In the genomic region with DNA sequence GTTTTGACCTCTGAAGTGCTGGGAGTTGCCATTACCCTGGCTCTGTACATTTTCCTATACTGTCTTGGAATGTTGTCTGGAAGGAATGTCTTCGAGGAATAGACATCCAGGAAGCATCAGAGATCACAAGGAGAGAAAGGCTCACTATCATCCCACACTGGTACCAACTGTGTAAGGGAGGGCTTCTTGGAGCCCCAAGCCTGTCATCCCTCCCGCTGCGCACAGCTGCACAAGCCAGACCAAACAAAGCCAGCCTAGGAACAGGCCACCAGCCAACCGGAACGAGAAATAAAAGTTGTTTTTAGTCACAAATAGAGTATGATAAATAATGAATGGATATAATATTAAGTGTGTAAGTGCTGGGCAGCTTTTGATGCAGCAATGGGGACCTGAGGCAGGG, we compare ENCODE assay signal across 33 mouse cellular contexts. TPM values are rescaled to one million over a fixed set of nuclear protein-coding genes. Genes with fewer than 3 reads are reported as not detected.
DNase-seq lines count a peak whose midpoint lies in the region; ATAC-seq lines count a peak whose summit lies in the region.
"Had no signal": no experiment of that assay in that cellular context is flagged by ENCODE, and none has a peak within 500 bp of the region (broad histone marks: within the 10 kb centered on the region; RNA-seq: fewer than 3 reads in every experiment).

No protein-coding gene starts in this region.

- WGBS in kidney, embryonic 14.5 days, result 57% methylated on average over 5 of the region's 5 CpGs
- WGBS in midbrain, embryonic 10.5 days, result 66% methylated on average over 5 of the region's 5 CpGs
- WGBS in midbrain, embryonic 15.5 days, result 48% methylated on average over 5 of the region's 5 CpGs
- 53% methylated on average over 5 of the region's 5 CpGs for WGBS in neural tube, embryonic 15.5 days

- H3K9ac ChIP-seq in kidney, embryonic 14.5 days (ENCODE audit: low read depth, low read length), result no peak overlapping the region
- H3K9ac ChIP-seq in midbrain, embryonic 15.5 days, result no peak overlapping the region
- no peak overlapping the region for H3K9ac ChIP-seq in neural tube, embryonic 15.5 days (replicated peaks)
- H3K9ac ChIP-seq: embryonic facial prominence, embryonic 15.5 days; forebrain, embryonic 12.5 days; forebrain, postnatal 0 days; heart, embryonic 13.5 days; intestine, embryonic 15.5 days; limb, embryonic 13.5 days; lung, embryonic 15.5 days had no signal

- H3K27me3 ChIP-seq in kidney, embryonic 14.5 days (ENCODE audit: control insufficient read depth, insufficient read depth, low read length), result no peaks in the 10 kb centered on the region
- H3K27me3 ChIP-seq in midbrain, embryonic 10.5 days (ENCODE audit: low read depth, poor library complexity, severe bottlenecking), result peaks cover 22% of the 10 kb centered on the region
- H3K27me3 ChIP-seq in midbrain, embryonic 15.5 days (replicated peaks), result no peaks in the 10 kb centered on the region
- H3K27me3 ChIP-seq in neural tube, embryonic 15.5 days (replicated peaks), result no peaks in the 10 kb centered on the region
- H3K27me3 ChIP-seq: embryonic facial prominence, embryonic 15.5 days; heart, embryonic 13.5 days; lung, embryonic 15.5 days had no signal

- ATAC-seq in kidney, embryonic 14.5 days (ENCODE audit: low FRiP score, low TSS enrichment), result peak; percentile 79
- no peak for ATAC-seq in midbrain, embryonic 15.5 days (replicated peaks)
- ATAC-seq in neural tube, embryonic 15.5 days (ENCODE audit: low FRiP score), result no peak
- ATAC-seq: activated CD4-positive, CD25-positive, alpha-beta regulatory T cell, adult 4 months; forebrain, postnatal 0 days; intestine, embryonic 15.5 days had no signal

- no peaks in the 10 kb centered on the region for H3K36me3 ChIP-seq in kidney, embryonic 14.5 days (ENCODE audit: control insufficient read depth, insufficient read depth, low read length)
- peaks cover 5% of the 10 kb centered on the region for H3K36me3 ChIP-seq in midbrain, embryonic 10.5 days
- no peaks in the 10 kb centered on the region for H3K36me3 ChIP-seq in midbrain, embryonic 15.5 days (replicated peaks)
- H3K36me3 ChIP-seq in neural tube, embryonic 15.5 days, result no peaks in the 10 kb centered on the region
- H3K36me3 ChIP-seq: embryonic facial prominence, embryonic 15.5 days; forebrain, embryonic 12.5 days; intestine, embryonic 15.5 days; limb, embryonic 13.5 days; lung, embryonic 15.5 days had no signal

- peak overlapping the region; percentile 26; the same call in 1 of the 2 replicates for H3K27ac ChIP-seq in kidney, embryonic 14.5 days (ENCODE audit: low read depth, low read length)
- H3K27ac ChIP-seq in midbrain, embryonic 10.5 days (replicated peaks), result peak overlapping the region; percentile 63
- no peak overlapping the region for H3K27ac ChIP-seq in midbrain, embryonic 15.5 days
- H3K27ac ChIP-seq in neural tube, embryonic 15.5 days (replicated peaks), result peak overlapping the region; percentile 23; the same call in 1 of the 2 replicates
- H3K27ac ChIP-seq: embryonic facial prominence, embryonic 10.5 days; embryonic facial prominence, embryonic 15.5 days; forebrain, embryonic 12.5 days; heart, adult 2 months; heart, embryonic 13.5 days; intestine, embryonic 15.5 days; limb, embryonic 13.5 days; lung, embryonic 15.5 days had no signal

- 0 out of 2 replicates have a peak, but pooled peaks cover 3% of the 10 kb centered on the region for H3K4me1 ChIP-seq in kidney, embryonic 14.5 days (ENCODE audit: control insufficient read depth, insufficient read depth, low read length)
- peaks cover 54% of the 10 kb centered on the region for H3K4me1 ChIP-seq in midbrain, embryonic 10.5 days
- peaks cover 13% of the 10 kb centered on the region for H3K4me1 ChIP-seq in midbrain, embryonic 15.5 days
- H3K4me1 ChIP-seq in neural tube, embryonic 15.5 days, result peaks cover 23% of the 10 kb centered on the region
- H3K4me1 ChIP-seq: embryonic facial prominence, embryonic 15.5 days; intestine, embryonic 15.5 days had no signal

- H3K4me3 ChIP-seq in kidney, embryonic 14.5 days (ENCODE audit: low read length), result no peak overlapping the region
- no peak overlapping the region for H3K4me3 ChIP-seq in midbrain, embryonic 10.5 days
- no peak overlapping the region for H3K4me3 ChIP-seq in midbrain, embryonic 15.5 days
- H3K4me3 ChIP-seq in neural tube, embryonic 15.5 days (replicated peaks), result no peak overlapping the region
- H3K4me3 ChIP-seq: embryonic facial prominence, embryonic 10.5 days; embryonic facial prominence, embryonic 15.5 days; forebrain, embryonic 12.5 days; heart, adult 2 months; heart, embryonic 13.5 days; intestine, embryonic 15.5 days; limb, embryonic 13.5 days; lung, embryonic 15.5 days; myocyte had no signal

- no peak for DNase-seq in kidney, postnatal 10 days
- DNase-seq in midbrain, embryonic 10.5 days (ENCODE audit: low spot score), result no peak
- peak; percentile 46 for DNase-seq in brain, adult 2 months (ENCODE audit: low read depth, low spot score)
- DNase-seq: adrenal gland, adult 2 months; adrenal gland, postnatal 36 days; B cell, adult 2 months; cerebellum, adult 8-10 months; cerebellum, postnatal 25 days; forebrain, postnatal 0 days; heart, adult 2 months; heart, postnatal 10 days; kidney, postnatal 14 days; lung, postnatal 36 days; midbrain, embryonic 14.5 days; retina, postnatal 1 day; right cerebral cortex, postnatal 14 days had no signal

- H3K9me3 ChIP-seq in kidney, embryonic 14.5 days (ENCODE audit: control insufficient read depth, low read length), result peaks cover under 1% of the 10 kb centered on the region; the same call in 1 of the 2 replicates
- H3K9me3 ChIP-seq in midbrain, embryonic 10.5 days (replicated peaks), result peaks cover 4% of the 10 kb centered on the region
- no peaks in the 10 kb centered on the region for H3K9me3 ChIP-seq in midbrain, embryonic 15.5 days
- H3K9me3 ChIP-seq in neural tube, embryonic 15.5 days (replicated peaks), result no peaks in the 10 kb centered on the region
- H3K9me3 ChIP-seq: embryonic facial prominence, embryonic 15.5 days; intestine, embryonic 15.5 days; lung, embryonic 15.5 days had no signal

- no peak overlapping the region for H3K4me2 ChIP-seq in kidney, embryonic 14.5 days (replicated peaks; ENCODE audit: low read depth, low read length)
- no peak overlapping the region for H3K4me2 ChIP-seq in midbrain, embryonic 15.5 days
- no peak overlapping the region for H3K4me2 ChIP-seq in neural tube, embryonic 15.5 days
- H3K4me2 ChIP-seq: embryonic facial prominence, embryonic 15.5 days; forebrain, embryonic 12.5 days; heart, embryonic 13.5 days; intestine, embryonic 15.5 days; limb, embryonic 13.5 days; liver, embryonic 11.5 days; lung, embryonic 15.5 days had no signal

RNA-seq across cellular contexts. Expression of a gene that starts 29.0 kb away (rescaled TPM):
- 3.0 and 3.1 TPM in 2 replicates for polyA plus RNA-seq in kidney, embryonic 14.5 days (2014; fragmentation: Nextera tagmentation; extraction: Ambion mirVana)
- polyA plus RNA-seq in midbrain, embryonic 10.5 days (2016; fragmentation: Nextera tagmentation; extraction: Ambion mirVana), result 4.7 and 6.0 TPM in 2 replicates
- 0.23 TPM in 2 replicates for polyA plus RNA-seq in midbrain, embryonic 15.5 days (2015; fragmentation: Nextera tagmentation; extraction: Ambion mirVana)
- 0.13 and 0.15 TPM in 2 replicates for polyA plus RNA-seq in neural tube, embryonic 15.5 days (2015; fragmentation: Nextera tagmentation; extraction: Ambion mirVana)
- polyA plus RNA-seq: activated CD4-positive, CD25-positive, alpha-beta regulatory T cell, adult 4 months; adrenal gland, adult 2 months; embryonic facial prominence, embryonic 15.5 days; forebrain, postnatal 0 days; heart, adult 2 months; heart, embryonic 13.5 days; intestine, embryonic 15.5 days; liver, embryonic 11.5 days; liver, embryonic 16.5 days; myocyte; small intestine, adult 2 months; stomach, embryonic 14.5 days; thymus, postnatal 0 days had no signal
